Mouse (Mus musculus) hindbrain, embryonic 12.5 days (tissue): ENCODE results near the gene Nupl2. TPM values are rescaled to one million over a fixed set of nuclear protein-coding genes. Genes with fewer than 3 reads are reported as not detected.

Experiments
- ATAC-seq: fragments of 200-750 bp; cut with Nextera tagmentation; 2 replicates; pipeline ENCODE4 v1.8.0; 2017; ENCODE audit warnings: moderate TSS enrichment; ENCODE audit not compliant: low FRiP score
- H3K27ac ChIP-seq: fragments of 300-500 bp; sonication (generic); 2 replicates; pipeline ENCODE4 v1.5.1; 2016; ENCODE audit warnings: mild to moderate bottlenecking
- H3K27me3 ChIP-seq: fragments of 300-500 bp; sonication (generic); 2 replicates; pipeline ENCODE4 v1.6.1; 2016; ENCODE audit warnings: mild to moderate bottlenecking
- H3K36me3 ChIP-seq: fragments of 300-500 bp; sonication (generic); 2 replicates; pipeline ENCODE4 v1.6.1; 2016; ENCODE audit warnings: mild to moderate bottlenecking
- H3K4me1 ChIP-seq: fragments of 300-500 bp; sonication (generic); 2 replicates; pipeline ENCODE4 v1.6.1; 2016
- H3K4me2 ChIP-seq: fragments of 300-500 bp; sonication (generic); replicated peaks from 2 replicates; pipeline ENCODE4 v1.6.1; 2016; ENCODE audit warnings: mild to moderate bottlenecking
- H3K4me3 ChIP-seq: fragments of 300-500 bp; sonication (generic); 2 replicates; pipeline ENCODE4 v1.5.1; 2016; ENCODE audit warnings: mild to moderate bottlenecking
- H3K9ac ChIP-seq: fragments of 300-500 bp; sonication (generic); 2 replicates; pipeline ENCODE4 v1.6.1; 2016; ENCODE audit warnings: mild to moderate bottlenecking, moderate library complexity
- H3K9me3 ChIP-seq: fragments of 300-500 bp; sonication (generic); replicated peaks from 2 replicates; pipeline ENCODE4 v1.6.1; 2016; ENCODE audit warnings: mild to moderate bottlenecking
- WGBS: fragments of 180-500 bp; shearing (Covaris S2); methylation state at CpG from one replicate; pipeline ENCODE4 v1.1.7; 2016; 5-methylcytosine and 5-hydroxymethylcytosine counted together
- polyA plus RNA-seq: library from polyadenylated mRNA; unstranded; fragments of >200 nt; fragmentation: Nextera tagmentation; extraction: Ambion mirVana; gene quantifications from 2 replicates; pipeline ENCODE4 v1.2.1, GENCODE M21; 2016

Gene Nupl2
- polyA plus RNA-seq, 1 experiment from 2014 or later, result 17.6 TPM

DNA sequence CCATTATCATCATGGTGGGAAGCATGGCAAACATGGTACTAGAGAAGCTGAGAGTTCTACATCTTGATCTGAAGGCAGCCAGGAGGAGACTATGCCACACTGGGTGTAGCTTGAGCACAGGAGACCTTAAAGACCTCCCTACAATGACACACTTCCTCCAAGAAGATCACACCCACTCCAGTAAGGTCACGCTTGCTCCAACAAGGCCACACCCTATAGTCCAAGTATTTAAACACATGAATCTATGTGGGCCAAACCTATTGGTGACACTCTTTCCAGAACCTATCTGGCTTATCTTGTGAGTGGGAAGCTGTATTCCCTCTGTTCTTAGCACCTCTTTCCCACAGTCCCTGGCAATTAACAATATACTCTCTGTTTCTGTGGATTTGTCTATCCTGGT lies 50.1 kb downstream of the Nupl2 start:
- Histone ChIP-seq H3K27ac (no peak overlapping the region), H3K9me3 (no peaks in the 10 kb centered on the region), H3K9ac (no peak overlapping the region), H3K4me1 (no peaks in the 10 kb centered on the region), H3K27me3 (peaks cover 5% of the 10 kb centered on the region; the same call in 1 of the 2 replicates), H3K4me2 (no peak overlapping the region), H3K36me3 (no peaks in the 10 kb centered on the region), H3K4me3 (no peak overlapping the region)
- 100% methylated on average over 1 of the region's 1 CpGs for WGBS
- no peak for ATAC-seq

Other genes with a start within 250 kb of the Nupl2 start
- 49.5 and 50.0 TPM in 2 replicates for gene Fam126a, start 134.3 kb upstream of the Nupl2 start, polyA plus RNA-seq
- gene Klhl7, start 64.4 kb upstream of the Nupl2 start, polyA plus RNA-seq, result 113 and 124 TPM in 2 replicates
- gene Kcnh2, start 186.6 kb downstream of the Nupl2 start, polyA plus RNA-seq, result 14.6 and 17.4 TPM in 2 replicates
- gene Nos3, start 199.8 kb downstream of the Nupl2 start, polyA plus RNA-seq, result 8.8 and 9.0 TPM in 2 replicates
- 0.35 and 0.46 TPM in 2 replicates for gene Atg9b, start 227.2 kb downstream of the Nupl2 start, polyA plus RNA-seq
- gene Abcb8, start 228.7 kb downstream of the Nupl2 start, polyA plus RNA-seq, result 38.7 and 43.5 TPM in 2 replicates
- gene Asic3, start 248.4 kb downstream of the Nupl2 start, polyA plus RNA-seq, result 1.0 and 1.2 TPM in 2 replicates